Mouse (Mus musculus) gastrocnemius, postnatal 14 days (tissue): Measurements from ENCODE around the gene Poldip2. TPM values are rescaled to one million over a fixed set of nuclear protein-coding genes. Genes with fewer than 3 reads are reported as not detected.

ENCODE experiments used
- DNase-seq: peaks from one replicate; pipeline ENCODE4 v3.0.0; 2021; ENCODE audit warnings: mixed read lengths
- intact Hi-C: fragments of 180-260 bp; cut with DNase I; formaldehyde crosslinking; loops from one replicate; pipeline ENCODE4 v1.15.1; 2025; ENCODE audit warnings: low total_unique reads
- total RNA-seq, 2 experiments: library from RNA; stranded (reverse); gene quantifications; 2 replicates each; pipeline ENCODE4 v1.2.3; 2021

Gene Poldip2
- total RNA-seq, 2 experiments from 2014 or later, result 102 to 113 TPM

DNA sequence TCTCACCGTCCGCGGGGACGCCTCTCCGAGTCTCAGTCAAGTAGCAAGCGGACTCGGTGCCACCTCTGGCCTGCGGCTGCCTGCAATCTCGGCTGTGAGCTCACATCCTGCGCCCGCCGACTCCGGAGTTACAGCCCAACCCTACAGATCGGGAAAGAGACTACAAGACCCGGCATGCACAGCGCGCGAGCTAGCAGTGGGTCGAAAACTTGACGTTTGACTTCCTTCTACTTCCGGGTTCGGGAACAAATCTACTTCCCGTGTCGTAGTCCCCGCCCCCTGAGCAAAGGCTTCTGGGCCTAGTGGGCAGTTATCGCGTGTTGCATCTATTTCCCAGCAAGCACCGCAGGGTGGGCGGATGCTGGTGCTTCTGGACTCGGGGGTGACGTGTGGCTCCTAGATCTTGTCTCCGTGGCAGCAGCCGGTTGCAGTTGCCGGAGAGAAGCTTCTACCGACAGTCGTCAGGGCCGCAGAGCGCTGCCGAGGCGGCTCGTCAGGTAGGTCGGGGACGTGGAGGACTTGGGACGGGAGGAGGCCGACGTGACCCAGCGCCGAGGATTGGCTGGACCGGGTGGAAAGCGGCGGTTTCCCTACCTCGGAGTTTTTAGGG, 24.2 kb downstream of the Poldip2 start, which contains the start of the genes Tnfaip1 and Ift20:
Gene Tnfaip1, minus strand, starts transcription at position 253 of the 610 bp plus-strand sequence.
Gene Ift20, plus strand, starts transcription at position 282 of the 610 bp plus-strand sequence.
- intact Hi-C loops, result no loop called here

DNA sequence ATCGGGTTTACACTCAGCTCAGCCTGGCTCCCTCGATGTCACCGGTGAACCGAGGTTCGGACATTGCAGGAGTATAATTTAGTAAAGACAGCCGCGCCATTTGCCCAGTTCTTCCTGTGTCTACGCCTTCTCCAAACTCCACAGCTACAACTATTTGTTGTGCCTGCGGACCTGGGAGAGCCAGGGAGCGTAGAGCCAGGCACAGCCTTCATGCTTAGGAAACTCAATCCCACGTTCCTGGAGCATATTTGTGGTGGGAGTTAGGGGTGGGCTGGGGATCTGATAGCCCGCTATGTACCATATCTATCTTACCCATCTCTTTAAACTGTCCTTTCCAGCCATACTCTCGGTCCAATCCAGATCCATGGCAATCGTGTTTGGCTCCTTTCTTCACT, 24.7 kb downstream of the Poldip2 start:
- no peak for DNase-seq
- intact Hi-C loops, result no loop called here

More for the DNA sequence above, 24.2 kb downstream of the Poldip2 start, which contains the start of the genes Tnfaip1 and Ift20:
- peak; percentile 98 for DNase-seq

DNA sequence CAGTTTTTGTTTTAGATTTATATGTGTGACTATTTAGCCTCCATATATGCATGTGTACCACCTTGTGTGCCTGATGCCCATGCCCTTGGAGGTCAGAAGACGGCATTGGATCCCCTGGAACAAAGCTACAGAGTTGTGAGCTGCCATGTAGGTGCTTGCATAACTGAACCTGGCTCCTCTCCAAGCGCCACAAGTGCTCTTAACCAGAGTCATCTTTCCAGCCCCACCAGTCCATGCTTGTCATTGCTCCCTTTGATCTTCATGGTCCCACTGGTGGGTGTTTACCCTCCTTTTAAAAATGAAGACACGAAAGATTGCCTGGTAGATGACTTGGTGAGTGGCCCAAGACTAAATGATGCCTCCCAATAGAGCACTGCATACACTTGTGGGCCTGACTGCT, 28.4 kb downstream of the Poldip2 start:
- no peak for DNase-seq
- intact Hi-C loops, result no loop called here

DNA sequence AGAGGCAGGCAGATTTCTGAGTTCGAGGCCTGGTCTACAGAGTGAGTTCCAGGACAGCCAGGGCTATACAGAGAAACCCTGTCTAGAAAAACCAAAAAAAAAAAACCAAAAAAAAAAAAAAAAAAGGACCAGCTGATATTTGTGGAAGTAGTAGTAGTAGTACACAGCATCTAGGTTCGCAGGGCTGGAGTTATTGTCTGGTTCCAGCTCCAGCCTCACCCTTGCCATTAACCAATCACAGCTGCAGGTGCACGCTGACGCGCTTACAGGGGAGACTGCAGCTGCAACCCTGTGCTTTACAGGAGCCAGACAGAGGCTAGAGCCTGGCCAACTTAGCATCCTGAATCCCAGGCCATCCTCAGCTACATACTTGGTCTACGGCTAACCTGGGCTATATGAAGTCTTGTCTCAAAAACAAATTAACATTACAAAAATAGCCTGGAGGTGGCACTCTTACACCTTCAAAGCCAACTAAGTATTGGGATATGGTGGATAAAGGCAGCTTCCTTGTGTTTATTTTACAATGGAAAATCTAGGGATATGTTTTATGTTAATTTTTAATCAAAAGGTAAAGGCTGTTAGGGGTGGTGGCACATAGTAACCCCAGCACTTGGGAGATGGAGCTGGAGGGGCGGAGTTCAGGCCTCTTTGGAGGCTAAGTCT, 32.6 kb downstream of the Poldip2 start:
- no peak for DNase-seq
- intact Hi-C loops, result no loop called here

DNA sequence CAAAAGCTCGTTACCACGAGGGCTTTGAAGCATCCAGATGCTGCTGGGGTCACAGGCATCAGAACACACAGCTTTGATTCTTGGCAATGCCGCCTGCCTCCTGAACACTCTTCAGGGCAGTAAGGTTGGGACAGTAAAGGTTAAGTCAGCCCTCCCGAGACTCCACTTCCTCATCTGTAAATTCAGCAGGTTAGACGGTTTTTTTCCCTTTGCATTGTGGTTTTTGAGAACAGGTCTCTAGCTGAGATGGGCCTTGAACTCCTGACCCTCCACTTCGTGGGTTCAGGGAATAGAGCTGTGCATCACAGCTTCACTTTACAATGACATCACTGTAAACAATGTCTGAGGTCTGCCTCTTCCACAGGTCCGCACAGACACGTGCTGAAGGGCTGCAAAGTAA, 33.2 kb downstream of the Poldip2 start:
- DNase-seq, result no peak
- intact Hi-C loops, result no loop called here

DNA sequence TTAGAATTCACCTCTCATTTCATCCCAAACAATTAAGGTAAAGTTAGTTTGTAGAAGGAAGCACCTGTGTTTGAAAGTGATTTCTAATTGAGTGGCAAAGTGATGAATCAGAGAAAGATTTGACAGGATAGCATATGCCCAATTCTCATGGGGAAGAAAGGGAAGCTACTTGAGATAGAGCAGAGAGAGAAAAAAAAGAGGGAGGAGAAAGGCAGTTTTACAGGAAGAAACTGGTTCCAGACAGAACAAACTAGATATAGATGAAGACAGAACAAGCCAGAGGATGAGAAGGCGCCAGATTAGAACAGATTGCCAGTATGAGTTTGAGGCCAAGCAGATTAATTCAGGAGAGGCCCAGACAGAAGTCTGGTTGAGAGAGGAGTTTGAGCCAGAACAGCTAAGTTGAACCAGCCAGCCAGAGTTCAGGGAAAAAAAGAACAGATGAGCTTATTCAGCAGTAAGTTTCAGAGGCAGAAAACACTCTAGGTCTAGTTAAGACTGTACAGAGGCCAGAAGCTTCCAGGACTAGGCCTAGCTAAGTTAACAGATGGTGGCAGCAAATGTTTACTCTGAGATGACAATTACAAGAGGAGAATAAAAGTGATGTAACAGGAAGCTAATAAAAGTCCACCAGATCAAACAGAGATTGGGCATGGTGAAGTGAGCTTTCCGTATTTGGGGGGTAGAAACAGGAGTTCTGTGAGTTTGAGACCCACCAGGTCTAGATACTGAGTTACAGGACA, 35.9 kb downstream of the Poldip2 start:
- intact Hi-C loops, result no loop called here
- no peak for DNase-seq

DNA sequence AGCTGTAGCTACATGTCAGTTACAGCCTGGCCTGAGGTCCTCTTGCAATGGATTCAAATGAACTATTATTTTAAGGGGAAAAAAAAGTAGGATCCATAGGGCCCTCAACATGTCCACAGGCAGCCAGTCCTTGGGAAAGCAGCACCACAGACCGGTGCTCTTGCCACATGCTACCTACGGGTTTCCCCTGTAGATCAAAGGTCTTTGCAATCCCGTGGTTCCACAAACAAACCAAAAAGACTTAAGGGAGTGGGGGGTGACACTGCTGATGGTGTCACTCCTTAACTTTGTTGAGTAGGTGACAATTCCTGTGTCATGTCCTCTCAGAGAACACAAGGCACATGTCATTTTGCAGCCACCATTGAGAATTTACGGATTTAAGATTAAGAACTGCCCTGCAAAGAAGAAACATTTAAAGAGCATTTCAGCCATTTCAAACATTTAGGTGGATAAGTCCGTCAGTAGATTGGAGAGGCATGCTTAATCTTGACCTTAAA, 37.5 kb downstream of the Poldip2 start:
- no peak for DNase-seq
- intact Hi-C loops, result no loop called here

DNA sequence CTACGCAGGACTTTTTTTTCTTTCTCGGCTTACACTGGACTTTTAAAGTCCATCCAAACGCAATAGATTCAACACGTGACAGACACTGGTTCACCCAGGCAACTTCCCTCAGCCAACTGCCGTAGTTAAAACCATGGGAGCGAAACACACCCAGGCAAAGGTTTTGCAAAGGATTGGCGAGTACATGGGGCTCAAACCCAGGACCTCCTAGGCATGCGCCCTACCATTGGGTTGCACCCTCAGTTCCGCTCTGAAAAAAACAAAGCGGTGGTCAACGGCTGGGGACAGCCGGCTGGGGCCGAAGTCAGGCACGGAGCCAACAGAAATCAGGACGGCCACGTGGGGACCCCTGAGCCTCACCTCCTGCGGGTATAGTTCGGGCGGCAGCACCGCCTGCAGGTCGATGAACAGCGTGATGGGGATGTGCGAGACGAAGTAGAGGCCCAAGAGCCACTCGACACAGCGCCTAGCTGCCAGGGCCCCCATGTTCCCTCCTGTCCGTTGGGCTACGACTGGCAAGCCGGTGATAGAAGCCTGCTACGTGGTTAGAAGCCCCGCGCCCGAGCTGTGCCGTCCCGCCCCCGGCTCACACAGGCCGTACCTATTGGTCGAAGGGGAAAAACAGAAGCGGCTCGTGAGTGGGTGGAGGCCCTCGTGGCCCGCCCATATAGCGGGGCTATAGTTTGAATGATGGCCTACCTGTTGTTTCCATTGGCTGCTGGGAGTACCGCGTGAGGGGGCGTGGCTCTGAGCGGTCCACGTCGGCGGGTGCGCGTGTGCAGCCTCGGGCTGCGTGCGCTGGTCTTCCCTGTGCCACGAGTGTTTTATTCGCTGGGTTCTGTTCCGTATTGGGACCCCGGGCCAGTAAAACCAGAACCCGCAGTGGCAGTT, 38.4 kb downstream of the Poldip2 start, which contains the start of gene Tmem97:
Gene Tmem97, minus strand, starts transcription at position 610 of the 891 bp plus-strand sequence.
- intact Hi-C loops, result no loop called here
- peak; percentile 95 for DNase-seq

DNA sequence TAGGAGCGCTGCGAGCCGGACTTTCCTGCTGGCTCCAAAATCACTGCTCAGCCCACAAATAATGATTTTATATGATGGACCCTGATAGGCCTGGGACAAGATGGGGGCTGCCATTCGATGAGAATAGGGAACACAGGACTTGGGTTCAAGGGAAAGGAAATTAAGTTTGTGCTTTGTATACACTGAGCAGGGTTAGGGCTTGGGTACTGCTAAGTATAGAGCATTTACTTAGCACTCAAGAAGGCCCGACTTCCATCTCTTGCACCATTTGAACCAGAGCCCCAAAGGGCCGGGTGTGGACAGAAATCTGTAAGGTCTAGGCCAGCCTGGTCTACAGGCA, 39.0 kb downstream of the Poldip2 start:
- no peak for DNase-seq
- intact Hi-C loops, result no loop called here

DNA sequence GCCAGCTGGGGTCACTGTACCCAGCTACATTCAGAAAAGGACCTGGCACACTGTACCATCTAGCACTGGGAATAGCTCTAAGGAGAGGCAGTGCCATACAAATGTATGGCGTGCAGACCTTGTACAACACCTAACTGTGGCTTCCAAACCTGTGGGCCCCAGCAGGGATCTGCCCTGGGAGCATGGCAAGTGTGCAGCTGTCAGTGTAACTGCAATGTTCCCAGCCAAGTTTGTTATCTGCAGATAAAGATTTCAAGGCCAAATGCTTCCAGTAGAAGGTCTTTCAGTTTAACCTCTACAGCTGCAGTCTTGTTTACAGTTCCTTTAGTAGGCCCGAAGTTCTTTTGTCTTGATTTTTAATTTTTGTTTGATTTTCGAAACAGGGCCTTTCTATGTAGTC, 43.6 kb downstream of the Poldip2 start:
- intact Hi-C loops, result loop anchor here (5.0 kb wide), 1 partner anchor 272 kb away; the partner anchor contains the start of gene Lyrm9
- no peak for DNase-seq

DNA sequence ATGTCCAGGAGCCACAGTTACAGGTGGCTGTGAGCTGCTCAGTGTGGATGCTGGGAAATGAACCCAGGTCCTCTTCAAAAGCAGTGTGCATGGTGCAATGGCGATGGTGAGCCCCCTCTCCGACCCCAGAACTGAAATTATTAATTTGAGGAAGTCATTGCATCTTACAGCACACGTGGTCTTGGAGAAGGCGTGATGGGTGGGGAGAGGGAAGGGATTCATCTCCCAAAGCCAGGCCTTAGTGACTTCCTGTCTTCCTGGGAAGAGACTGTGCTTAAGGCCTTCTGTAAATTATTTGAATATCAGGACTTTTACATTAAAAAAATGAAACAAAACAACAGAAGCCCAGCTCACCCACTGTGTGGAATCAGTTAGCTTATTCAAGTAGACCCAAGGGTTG, 44.1 kb downstream of the Poldip2 start:
- DNase-seq, result no peak
- intact Hi-C loops, result loop anchor here (5.0 kb wide), 1 partner anchor 271 kb away; the partner anchor contains the start of gene Lyrm9

DNA sequence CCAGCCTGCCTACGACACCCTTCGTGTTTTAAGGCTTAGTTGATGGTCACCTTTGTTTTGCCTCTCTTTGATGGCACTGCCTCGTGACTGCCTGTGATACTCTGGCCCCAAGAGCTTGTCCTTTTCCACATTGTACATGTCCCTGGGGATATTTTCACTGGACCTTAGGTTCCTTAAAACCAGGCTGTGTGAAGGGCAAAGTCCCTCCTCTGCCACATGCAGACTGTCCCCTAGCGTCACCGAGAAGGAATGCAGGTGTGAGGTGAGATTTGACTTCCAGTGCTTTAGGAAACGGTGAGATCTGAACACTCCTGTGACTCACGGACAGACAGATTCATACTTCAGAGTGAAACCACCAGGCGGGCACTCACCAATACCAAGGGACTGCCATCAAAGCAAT, 45.2 kb downstream of the Poldip2 start:
- no peak for DNase-seq
- intact Hi-C loops, result loop anchor here (5.0 kb wide), 1 partner anchor 270 kb away; the partner anchor contains the start of gene Lyrm9

DNA sequence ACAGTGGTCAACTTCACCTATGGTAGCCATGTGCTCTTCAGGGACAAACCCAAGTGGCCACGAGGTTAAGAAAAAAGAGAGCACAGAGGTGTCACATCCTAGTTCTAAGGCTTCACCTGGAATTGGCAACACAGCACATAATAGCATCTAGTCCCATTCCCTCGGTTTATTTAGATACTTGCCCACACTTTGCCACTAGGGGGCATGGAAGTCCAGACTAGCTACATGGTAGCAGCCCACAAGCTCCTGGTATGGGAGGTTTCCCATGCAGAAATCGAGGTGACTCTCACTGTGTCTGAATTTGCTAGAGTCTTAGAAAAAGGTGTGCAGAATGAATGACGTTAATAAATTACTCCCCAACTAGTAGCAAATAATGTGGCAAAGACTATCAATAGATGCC, 48.5 kb downstream of the Poldip2 start:
- intact Hi-C loops, result no loop called here
- DNase-seq, result peak; percentile 52

DNA sequence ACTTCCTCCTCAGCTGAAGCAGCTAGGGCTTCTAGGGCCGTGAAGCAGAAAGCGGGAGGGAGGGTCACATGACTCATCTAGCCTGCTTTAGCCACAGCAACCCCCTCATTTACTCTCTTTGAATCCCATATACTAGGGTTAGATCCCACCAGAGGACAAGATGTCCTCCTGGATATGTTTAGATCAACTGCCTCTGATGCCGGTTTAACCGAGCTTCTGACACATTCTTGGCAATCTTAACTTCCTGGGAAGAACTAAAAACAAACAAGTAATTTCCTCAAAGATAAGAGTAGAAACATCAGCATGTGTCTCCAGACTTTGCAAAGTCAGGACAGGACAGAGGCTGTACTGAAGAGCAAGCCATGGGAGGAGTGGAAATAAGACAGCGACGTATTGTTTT, 54.8 kb downstream of the Poldip2 start:
- intact Hi-C loops, result no loop called here
- DNase-seq, result no peak

DNA sequence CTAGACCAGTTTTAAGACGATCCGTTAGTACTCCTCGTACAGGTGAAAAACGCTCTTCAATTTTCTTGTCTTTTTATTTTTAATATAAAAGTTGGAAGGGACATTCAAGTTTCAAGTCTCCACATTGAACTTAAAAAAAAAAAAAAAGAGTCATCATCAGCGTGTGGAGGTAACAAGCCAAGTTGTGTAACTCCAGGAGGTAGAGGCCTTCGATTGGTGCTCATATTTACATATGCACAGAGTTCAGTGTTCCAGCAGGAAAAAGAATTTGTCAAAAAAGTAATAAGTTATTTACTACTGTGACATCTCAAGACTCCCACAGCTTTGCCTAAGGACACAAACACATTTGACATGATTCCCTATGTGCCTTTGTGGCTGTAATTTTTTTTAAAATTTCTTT, 55.6 kb downstream of the Poldip2 start:
- intact Hi-C loops, result no loop called here
- no peak for DNase-seq

DNA sequence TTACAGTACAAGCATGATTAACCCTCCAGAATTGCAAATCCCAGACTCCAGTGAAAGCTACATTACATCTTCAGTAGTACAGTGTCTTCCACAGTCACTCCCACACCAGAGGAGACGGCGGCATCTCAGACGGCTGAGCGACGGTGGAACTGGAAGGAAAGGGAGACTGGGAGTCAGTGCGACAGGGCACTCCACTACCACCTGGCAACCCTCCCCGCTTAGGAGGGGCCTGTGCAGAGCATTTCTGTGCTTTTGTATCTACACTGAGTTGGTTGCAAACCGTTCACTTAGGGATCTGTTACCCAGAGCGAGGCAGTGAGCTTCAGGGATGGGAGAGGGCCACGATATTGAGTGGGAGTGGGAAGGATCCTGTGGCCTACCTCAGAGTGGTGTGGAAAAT, 56.8 kb downstream of the Poldip2 start:
- intact Hi-C loops, result no loop called here
- DNase-seq, result no peak

DNA sequence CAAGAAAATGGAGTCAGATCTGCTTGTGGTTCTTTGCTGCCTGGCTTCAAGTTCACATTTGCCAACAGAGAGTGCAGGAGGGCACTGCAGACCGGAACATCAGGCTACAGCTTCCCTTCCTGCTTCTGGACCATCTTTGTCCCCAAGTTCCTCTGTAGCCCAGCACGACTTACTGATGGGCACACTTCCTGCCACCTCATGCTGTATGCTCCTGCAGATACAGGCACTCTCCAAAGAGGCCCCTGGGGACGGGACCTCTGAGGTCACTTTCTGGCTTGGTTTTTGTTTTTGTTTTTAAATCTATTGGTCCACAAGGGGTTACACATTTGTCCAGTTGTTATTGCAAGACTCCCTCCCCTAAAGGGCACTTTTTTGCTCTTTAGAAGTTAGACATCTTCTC, 57.8 kb downstream of the Poldip2 start:
- intact Hi-C loops, result no loop called here
- no peak for DNase-seq

DNA sequence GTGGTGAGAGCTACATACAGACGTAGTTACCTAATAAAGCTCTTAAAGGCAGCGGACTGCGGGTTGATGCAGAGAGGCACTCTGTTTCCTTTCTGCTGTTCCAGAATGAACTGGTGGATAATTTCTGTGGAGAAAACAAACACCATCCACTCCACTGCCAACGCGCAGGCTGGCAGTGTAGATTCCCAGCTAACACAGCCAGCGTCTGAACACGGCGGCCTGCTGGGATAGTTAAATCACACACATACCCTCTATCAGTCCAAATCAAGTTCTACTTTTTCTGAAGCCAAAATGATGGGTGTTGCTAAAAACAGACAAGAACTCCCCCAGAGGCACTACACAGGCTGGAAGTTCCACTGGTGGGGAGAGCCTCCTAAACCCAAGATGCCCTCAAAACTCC, 59.4 kb downstream of the Poldip2 start:
- intact Hi-C loops, result no loop called here
- no peak for DNase-seq

DNA sequence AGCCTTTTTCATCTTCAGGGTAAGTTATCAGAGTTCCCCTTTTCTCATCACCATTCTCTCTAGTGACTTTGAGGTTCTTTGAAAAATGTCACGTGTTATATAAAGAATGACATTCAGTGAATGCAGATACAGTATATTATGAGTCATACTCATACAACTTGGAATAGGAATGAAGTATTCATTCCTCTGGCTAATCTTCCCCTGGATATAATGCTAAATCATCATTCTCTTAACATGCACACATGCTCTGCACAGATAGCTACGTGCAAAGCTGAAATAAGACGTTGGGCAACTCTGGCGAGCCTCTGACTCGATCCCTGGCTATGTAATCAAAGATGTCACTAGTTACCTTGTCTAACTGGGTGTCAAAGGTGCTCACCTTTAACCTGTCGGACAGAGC, 59.9 kb downstream of the Poldip2 start:
- intact Hi-C loops, result no loop called here
- no peak for DNase-seq
